Mouse (Mus musculus) neural tube, embryonic 13.5 days (tissue): Measurements from ENCODE around the gene Mef2a. TPM values are rescaled to one million over a fixed set of nuclear protein-coding genes. Genes with fewer than 3 reads are reported as not detected.
A peak's percentile ranks its signal among the peaks of the same experiment; 100 is the strongest.
"Not testable (repeated sequence)": the region's sequence is repeated elsewhere in the genome, so short reads cannot be mapped to it uniquely, and the experiment has no call there.

Experiments used
- ATAC-seq: fragments of 200-750 bp; cut with Nextera tagmentation; 2 replicates; pipeline ENCODE4 v1.8.0; 2017; ENCODE audit warnings: low read depth, mild to moderate bottlenecking, moderate TSS enrichment, moderate library complexity
- H3K27ac ChIP-seq: fragments of 300-500 bp; sonication (generic); replicated peaks from 2 replicates; pipeline ENCODE4 v1.5.1; 2015; ENCODE audit warnings: moderate library complexity, mild to moderate bottlenecking, inconsistent platforms
- H3K27me3 ChIP-seq: fragments of 300-500 bp; sonication (generic); 2 replicates; pipeline ENCODE4 v1.6.1; 2015; ENCODE audit warnings: mild to moderate bottlenecking, inconsistent platforms
- H3K36me3 ChIP-seq: fragments of 300-500 bp; sonication (generic); 2 replicates; pipeline ENCODE4 v1.6.1; 2015; ENCODE audit warnings: mild to moderate bottlenecking, inconsistent platforms
- H3K4me1 ChIP-seq: fragments of 300-500 bp; sonication (generic); replicated peaks from 2 replicates; pipeline ENCODE4 v1.6.1; 2015; ENCODE audit warnings: inconsistent platforms
- H3K4me2 ChIP-seq: fragments of 300-500 bp; sonication (generic); 2 replicates; pipeline ENCODE4 v1.6.1; 2015; ENCODE audit warnings: inconsistent platforms, mild to moderate bottlenecking, moderate library complexity
- H3K4me3 ChIP-seq: fragments of 300-500 bp; sonication (generic); 2 replicates; pipeline ENCODE4 v1.5.1; 2015; ENCODE audit warnings: mild to moderate bottlenecking, inconsistent platforms
- H3K9ac ChIP-seq: fragments of 300-500 bp; sonication (generic); 2 replicates; pipeline ENCODE4 v1.6.1; 2015; ENCODE audit warnings: moderate library complexity, mild to moderate bottlenecking, inconsistent platforms
- H3K9me3 ChIP-seq: fragments of 300-500 bp; sonication (generic); 2 replicates; pipeline ENCODE4 v1.6.1; 2016; ENCODE audit warnings: inconsistent platforms
- WGBS: fragments of 180-500 bp; shearing (Covaris S2); methylation state at CpG from one replicate; pipeline ENCODE4 v1.1.7; 2015; 5-methylcytosine and 5-hydroxymethylcytosine counted together
- polyA plus RNA-seq: library from polyadenylated mRNA; unstranded; fragments of >200 nt; fragmentation: Nextera tagmentation; extraction: Ambion mirVana; gene quantifications from 2 replicates; pipeline ENCODE4 v1.2.1, GENCODE M21; 2015

Gene Mef2a
- polyA plus RNA-seq, 1 experiment from 2014 or later: 33.5 TPM

DNA sequence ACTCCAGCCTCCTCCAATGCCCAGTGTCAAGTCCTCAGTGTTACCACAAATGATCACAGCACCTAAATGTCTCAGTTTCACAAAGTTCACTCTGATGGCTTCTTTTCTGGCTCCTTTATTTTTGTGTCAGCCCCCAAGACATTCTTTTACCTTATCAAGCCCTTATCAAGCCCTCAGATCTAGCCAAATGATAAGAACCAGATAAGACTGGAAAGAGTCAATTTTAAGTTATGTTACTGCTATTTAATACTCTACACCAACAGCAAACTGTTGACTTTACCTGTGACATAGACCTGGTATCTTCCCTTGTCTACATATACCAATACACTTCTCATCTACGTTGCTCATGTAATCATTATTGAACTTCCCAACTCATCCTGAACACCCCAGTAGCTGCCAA lies 76.2 kb downstream of the Mef2a start:
- Histone ChIP-seq H3K4me1 (no peaks in the 10 kb centered on the region), H3K27ac (no peak overlapping the region), H3K9ac (no peak overlapping the region), H3K4me2 (no peak overlapping the region), H3K9me3 (no peaks in the 10 kb centered on the region), H3K36me3 (0 out of 2 replicates have a peak, but pooled peaks cover 3% of the 10 kb centered on the region), H3K4me3 (no peak overlapping the region), H3K27me3 (no peaks in the 10 kb centered on the region)
- no peak for ATAC-seq
- WGBS: 91% methylated on average over 1 of the region's 1 CpGs

DNA sequence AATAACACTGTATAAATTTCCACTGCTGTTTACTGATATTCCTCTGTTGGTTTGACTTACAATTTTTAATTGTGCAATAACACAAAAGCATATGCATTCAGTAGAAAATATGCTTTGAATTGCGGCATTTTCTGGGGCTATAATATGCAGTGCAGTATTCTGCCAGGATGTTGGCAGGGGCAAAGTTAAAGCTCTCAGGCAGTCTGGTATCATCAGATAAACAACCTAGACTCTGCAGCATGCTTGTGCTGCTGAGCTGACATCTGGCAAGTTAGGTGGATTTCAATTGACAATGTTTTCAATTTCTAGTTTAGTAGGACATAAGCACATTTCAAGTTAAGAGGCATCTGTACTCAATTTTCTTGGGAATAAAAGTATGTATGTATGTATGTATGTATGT lies 81.3 kb downstream of the Mef2a start:
- H3K9me3 ChIP-seq: no peaks in the 10 kb centered on the region
- no peak overlapping the region for H3K9ac ChIP-seq
- H3K27ac ChIP-seq: no peak overlapping the region
- peaks cover 6% of the 10 kb centered on the region; the same call in 1 of the 2 replicates for H3K36me3 ChIP-seq
- 98% methylated on average over 1 of the region's 1 CpGs for WGBS
- no peaks in the 10 kb centered on the region for H3K4me1 ChIP-seq
- no peaks in the 10 kb centered on the region for H3K27me3 ChIP-seq
- ATAC-seq: no peak
- H3K4me2 ChIP-seq: no peak overlapping the region
- no peak overlapping the region for H3K4me3 ChIP-seq

DNA sequence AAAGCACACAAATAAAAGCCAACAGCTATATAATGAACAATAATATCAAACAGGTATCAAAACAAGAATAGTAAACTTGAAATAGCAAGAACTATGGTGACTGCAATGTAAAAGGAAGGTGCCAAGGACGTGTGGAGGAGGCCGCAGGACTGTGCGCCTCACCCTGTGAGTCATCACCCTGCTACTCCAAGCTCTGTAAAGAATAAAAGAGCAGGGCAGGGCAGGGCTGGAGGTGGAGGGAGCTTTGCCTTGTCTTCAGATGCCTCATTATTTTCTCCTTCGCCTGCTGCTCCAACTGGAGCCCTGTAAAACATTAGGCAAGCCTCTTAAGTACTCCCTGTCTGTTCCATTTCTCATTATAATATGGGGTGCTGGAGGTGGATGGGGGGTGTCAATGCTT lies 85.2 kb downstream of the Mef2a start:
- no peaks in the 10 kb centered on the region for H3K4me1 ChIP-seq
- no peaks in the 10 kb centered on the region for H3K9me3 ChIP-seq
- H3K4me3 ChIP-seq: no peak overlapping the region
- 90% methylated on average over 4 of the region's 4 CpGs for WGBS
- no peak overlapping the region for H3K9ac ChIP-seq
- H3K27ac ChIP-seq: no peak overlapping the region
- H3K4me2 ChIP-seq: no peak overlapping the region
- H3K27me3 ChIP-seq: no peaks in the 10 kb centered on the region
- H3K36me3 ChIP-seq: peaks cover 3% of the 10 kb centered on the region; the same call in 1 of the 2 replicates
- ATAC-seq: no peak

DNA sequence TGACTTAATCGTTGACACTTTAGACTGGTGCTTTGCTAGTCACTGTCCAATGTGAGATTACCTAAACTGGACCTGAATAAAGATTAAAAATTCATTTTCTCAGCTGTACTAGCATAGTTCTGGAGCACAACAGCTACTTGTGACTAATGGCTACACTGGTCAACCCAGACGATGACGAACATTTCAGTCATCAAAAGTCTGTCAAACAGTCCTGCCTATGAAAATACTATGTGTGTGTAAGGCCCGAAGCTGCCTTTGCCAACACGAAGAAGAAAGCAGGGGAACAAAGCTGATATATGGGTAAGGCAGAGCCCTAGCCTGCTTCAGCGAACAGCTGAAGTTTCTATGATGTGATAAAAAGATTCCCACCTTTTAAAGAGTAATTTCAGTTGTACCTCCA lies 89.1 kb downstream of the Mef2a start:
- no peak overlapping the region for H3K9ac ChIP-seq
- peaks cover 3% of the 10 kb centered on the region; the same call in 1 of the 2 replicates for H3K36me3 ChIP-seq
- H3K4me2 ChIP-seq: no peak overlapping the region
- ATAC-seq: no peak
- H3K27ac ChIP-seq: no peak overlapping the region
- WGBS: 97% methylated on average over 6 of the region's 6 CpGs
- H3K9me3 ChIP-seq: no peaks in the 10 kb centered on the region
- H3K27me3 ChIP-seq: no peaks in the 10 kb centered on the region
- no peaks in the 10 kb centered on the region for H3K4me1 ChIP-seq
- H3K4me3 ChIP-seq: no peak overlapping the region

DNA sequence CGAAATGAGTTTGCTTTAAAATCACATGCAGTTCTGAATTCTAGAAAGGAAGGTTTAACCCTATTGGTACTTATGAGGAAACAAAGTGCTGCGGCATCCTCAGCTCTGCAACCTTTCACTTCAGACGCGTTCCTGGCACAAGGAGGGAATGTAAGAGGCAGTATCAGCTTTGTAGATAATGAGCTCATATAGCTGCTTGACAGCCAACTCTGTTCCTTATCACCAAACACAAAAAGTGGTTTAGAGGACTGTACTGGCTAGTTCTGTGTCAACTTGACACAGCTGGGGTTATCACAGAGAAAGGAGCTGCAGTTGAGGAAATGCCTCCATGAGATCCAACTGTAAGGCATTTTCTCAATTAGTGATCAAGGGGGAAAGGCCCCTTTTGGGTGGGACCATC lies 102.2 kb downstream of the Mef2a start:
- not testable (repeated sequence) for H3K4me3 ChIP-seq, H3K9ac ChIP-seq, H3K4me1 ChIP-seq, ATAC-seq, H3K36me3 ChIP-seq, H3K4me2 ChIP-seq, H3K27me3 ChIP-seq, H3K9me3 ChIP-seq, H3K27ac ChIP-seq
- 91% methylated on average over 4 of the region's 4 CpGs for WGBS

DNA sequence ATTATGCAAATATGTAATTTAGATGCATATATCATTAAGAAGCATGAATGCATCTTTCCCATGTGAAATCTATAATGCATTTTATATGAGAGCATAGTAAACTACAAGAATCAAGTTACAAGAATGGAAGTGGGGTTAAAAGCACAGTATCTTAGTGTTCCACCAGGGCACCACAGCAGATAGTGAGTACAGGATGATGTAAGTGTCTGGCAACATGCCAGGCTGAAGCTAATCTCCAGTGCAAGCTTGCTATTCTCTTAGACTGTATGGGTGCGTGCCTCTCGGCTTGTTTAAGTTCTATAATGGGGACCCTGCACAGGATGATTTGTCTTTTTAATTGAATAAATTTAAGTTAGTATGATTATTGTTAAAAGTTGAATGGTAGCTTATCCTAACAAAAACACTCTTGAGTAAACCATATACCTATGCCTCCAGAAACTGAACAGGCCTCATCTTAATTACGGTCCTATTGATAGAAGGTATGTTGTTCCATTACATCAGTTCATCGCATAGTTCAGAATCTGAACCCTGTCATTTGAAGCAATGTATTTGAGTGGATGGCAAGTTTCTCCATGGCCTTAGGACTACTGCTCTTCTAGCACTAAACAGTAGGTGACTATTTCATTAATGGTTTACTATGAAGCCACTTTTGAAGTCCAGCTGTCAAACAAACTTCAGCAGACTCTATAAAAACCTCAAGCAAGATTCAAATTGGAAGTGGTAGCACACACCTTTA lies 112.7 kb downstream of the Mef2a start:
- H3K4me3 ChIP-seq: no peak overlapping the region
- H3K27me3 ChIP-seq: no peaks in the 10 kb centered on the region
- H3K9ac ChIP-seq: no peak overlapping the region
- no peaks in the 10 kb centered on the region for H3K4me1 ChIP-seq
- no peak overlapping the region for H3K4me2 ChIP-seq
- H3K9me3 ChIP-seq: no peaks in the 10 kb centered on the region
- 61% methylated on average over 4 of the region's 4 CpGs for WGBS
- peaks cover 29% of the 10 kb centered on the region for H3K36me3 ChIP-seq
- H3K27ac ChIP-seq: no peak overlapping the region
- peak; percentile 67; the same call in 1 of the 2 replicates for ATAC-seq

DNA sequence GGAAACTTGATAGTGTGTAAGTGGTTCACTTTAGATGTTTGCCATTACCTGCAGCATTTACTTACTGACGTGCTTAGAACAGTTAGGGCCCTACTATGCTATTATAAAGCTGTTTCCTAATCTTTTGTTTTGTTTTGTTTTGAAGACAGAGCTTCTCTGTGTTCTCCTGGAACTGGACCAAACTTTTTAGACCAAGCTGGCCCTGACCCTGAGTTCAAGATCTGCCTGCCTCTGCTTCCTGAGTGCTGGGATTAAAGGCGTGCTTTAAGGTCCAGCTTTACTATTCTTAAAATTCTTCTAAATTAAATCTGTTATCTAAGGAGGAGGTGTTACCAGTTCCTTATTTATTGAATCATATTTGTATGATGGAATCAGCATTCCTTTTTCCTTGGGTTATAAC lies 126.6 kb downstream of the Mef2a start:
- Histone ChIP-seq H3K4me1 (no peaks in the 10 kb centered on the region), H3K9ac (no peak overlapping the region), H3K36me3 (peaks cover 19% of the 10 kb centered on the region), H3K4me3 (no peak overlapping the region), H3K4me2 (no peak overlapping the region), H3K9me3 (no peaks in the 10 kb centered on the region), H3K27me3 (no peaks in the 10 kb centered on the region), H3K27ac (no peak overlapping the region)
- 83% methylated on average over 2 of the region's 2 CpGs for WGBS
- ATAC-seq: no peak

DNA sequence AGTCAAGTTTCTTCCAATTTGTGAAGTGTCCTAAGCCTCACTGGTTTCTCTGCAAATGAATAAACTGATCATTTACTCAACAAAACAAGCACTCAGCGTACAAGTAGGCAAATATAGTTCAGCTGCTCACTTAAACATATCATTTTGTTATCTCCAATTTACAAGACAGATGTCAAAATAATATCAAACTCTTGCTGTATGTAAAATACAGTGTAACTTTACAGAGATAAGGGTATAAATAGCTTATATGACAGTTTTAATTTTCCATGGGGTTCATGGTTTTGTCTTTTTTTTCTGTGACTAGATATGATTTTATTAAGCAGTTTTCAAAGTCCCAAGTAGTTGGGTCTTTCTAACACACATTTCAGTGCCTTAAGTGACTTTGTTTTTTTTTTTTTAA lies 127.4 kb downstream of the Mef2a start:
- Histone ChIP-seq H3K4me2 (no peak overlapping the region), H3K4me3 (no peak overlapping the region), H3K27me3 (no peaks in the 10 kb centered on the region), H3K9ac (no peak overlapping the region), H3K27ac (no peak overlapping the region), H3K36me3 (peaks cover 18% of the 10 kb centered on the region), H3K9me3 (no peaks in the 10 kb centered on the region), H3K4me1 (no peaks in the 10 kb centered on the region)
- no peak for ATAC-seq
- WGBS: 92% methylated on average over 1 of the region's 1 CpGs

DNA sequence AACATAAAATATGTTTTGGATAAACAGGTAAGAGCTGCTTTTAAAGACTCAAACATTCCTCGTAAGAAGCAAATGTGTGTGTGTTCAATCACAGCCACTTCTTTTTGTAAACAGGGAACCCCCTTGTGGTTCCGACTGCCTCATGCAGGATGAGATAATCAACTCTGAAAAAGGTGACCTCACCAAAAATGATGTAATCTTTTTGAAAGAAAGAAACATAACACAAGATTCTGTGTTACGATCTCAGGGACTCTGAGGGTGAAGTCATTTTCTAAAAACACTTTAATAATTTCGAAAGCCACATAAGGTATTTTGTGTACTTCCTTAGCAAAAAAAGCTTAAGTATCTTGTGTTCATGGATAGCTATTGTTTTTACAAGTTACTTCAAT lies 128.8 kb downstream of the Mef2a start:
- no peak overlapping the region for H3K4me3 ChIP-seq
- ATAC-seq: no peak
- 71% methylated on average over 4 of the region's 4 CpGs for WGBS
- H3K4me2 ChIP-seq: no peak overlapping the region
- no peaks in the 10 kb centered on the region for H3K9me3 ChIP-seq
- H3K4me1 ChIP-seq: no peaks in the 10 kb centered on the region
- no peaks in the 10 kb centered on the region for H3K27me3 ChIP-seq
- H3K27ac ChIP-seq: no peak overlapping the region
- peaks cover 23% of the 10 kb centered on the region for H3K36me3 ChIP-seq
- H3K9ac ChIP-seq: no peak overlapping the region

DNA sequence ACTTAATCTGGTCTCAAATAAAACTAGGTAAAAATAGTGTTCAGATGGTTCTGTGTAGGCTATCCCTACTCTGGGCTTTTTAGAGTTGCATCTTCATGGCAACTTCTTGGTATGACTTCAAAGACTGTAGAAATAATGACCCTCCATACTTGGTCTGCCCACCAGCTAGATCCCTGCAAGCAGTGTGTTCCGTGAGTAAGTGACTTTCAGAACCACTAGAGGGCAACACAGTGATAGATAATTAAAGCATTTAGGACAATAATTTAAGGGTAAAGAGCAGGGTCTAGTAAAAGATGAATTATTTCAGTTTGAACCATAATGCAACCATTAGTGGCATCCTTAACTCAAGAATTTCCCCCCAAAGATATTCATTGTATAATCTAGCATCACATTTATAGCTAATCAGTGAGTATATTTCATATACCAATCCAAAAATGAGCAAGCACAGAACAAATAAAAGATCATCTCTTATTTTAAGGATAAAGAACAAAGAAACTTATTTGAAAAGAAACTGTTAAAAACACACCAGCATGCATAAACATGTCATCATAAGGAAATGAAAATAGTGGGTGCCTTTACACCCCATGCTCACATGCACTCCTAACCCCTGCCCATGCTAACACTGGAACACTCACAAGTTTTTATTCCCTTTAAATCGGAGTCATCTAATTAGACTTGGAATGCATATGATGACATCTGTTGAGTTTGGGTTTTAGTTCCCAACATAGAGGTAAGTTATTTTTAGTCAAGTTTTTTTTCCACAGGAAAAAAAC lies 129.4 kb downstream of the Mef2a start:
- H3K27me3 ChIP-seq: no peaks in the 10 kb centered on the region
- no peak for ATAC-seq

DNA sequence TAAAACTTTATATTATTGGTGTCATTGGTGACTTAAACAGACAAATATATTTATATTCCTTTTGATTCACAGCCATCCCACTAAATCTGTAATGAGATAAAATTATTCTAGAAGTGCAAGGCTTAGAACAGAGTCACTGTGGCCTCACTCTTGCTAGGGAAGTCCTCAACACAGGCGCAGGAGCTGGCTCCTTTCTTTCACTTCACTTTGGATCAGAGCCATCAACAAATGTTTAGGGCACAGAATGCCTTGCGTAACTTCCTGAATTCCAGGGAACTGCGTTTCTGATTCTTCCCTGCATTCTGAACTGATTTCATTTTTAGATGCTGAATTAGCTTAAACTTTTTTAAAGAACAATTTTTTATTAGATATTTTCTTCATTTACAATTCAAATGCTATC lies 130.7 kb downstream of the Mef2a start:
- no peaks in the 10 kb centered on the region for H3K9me3 ChIP-seq
- no peak overlapping the region for H3K27ac ChIP-seq
- H3K4me1 ChIP-seq: no peaks in the 10 kb centered on the region
- H3K27me3 ChIP-seq: no peaks in the 10 kb centered on the region
- no peak for ATAC-seq
- no peak overlapping the region for H3K9ac ChIP-seq
- no peak overlapping the region for H3K4me3 ChIP-seq
- WGBS: 92% methylated on average over 3 of the region's 3 CpGs
- no peak overlapping the region for H3K4me2 ChIP-seq
- peaks cover 27% of the 10 kb centered on the region for H3K36me3 ChIP-seq

More for the DNA sequence above, 129.4 kb downstream of the Mef2a start:
- Histone ChIP-seq H3K4me3 (no peak overlapping the region), H3K27ac (no peak overlapping the region), H3K4me1 (no peaks in the 10 kb centered on the region), H3K9ac (no peak overlapping the region), H3K4me2 (no peak overlapping the region), H3K36me3 (peaks cover 27% of the 10 kb centered on the region), H3K9me3 (no peaks in the 10 kb centered on the region)
- WGBS: 53% methylated on average over 2 of the region's 2 CpGs

DNA sequence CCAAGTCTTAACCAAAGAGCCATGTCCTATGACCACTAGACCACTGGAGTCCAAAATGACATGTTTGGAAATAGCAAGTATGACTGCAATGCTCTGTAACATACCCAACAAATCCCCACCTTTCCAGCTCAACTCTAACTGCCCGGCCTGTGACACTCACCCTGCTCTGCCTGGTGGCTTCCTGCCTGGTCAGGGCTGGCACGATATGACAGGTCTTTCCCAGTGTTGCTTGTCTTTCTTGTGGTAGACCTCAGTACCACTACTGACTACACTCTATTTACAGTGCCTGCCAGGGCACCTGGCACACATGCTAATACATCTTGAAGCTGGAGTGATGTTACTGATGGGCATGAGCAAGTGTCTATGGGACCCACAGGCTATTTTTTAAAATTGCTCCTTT lies 134.9 kb downstream of the Mef2a start:
- H3K4me3 ChIP-seq: no peak overlapping the region
- no peaks in the 10 kb centered on the region for H3K9me3 ChIP-seq
- no peak overlapping the region for H3K27ac ChIP-seq
- H3K4me2 ChIP-seq: no peak overlapping the region
- H3K4me1 ChIP-seq: no peaks in the 10 kb centered on the region
- peaks cover 54% of the 10 kb centered on the region for H3K36me3 ChIP-seq
- WGBS: 95% methylated on average over 2 of the region's 2 CpGs
- no peaks in the 10 kb centered on the region for H3K27me3 ChIP-seq
- H3K9ac ChIP-seq: no peak overlapping the region
- no peak for ATAC-seq
